Mouse (Mus musculus) bone marrow, adult 2 months (tissue): Measurements from ENCODE around the gene Lypd6b.

ENCODE experiments used
- CTCF ChIP-seq: fragments of 200-500 bp; IDR thresholded peaks from 2 replicates; pipeline ENCODE4 v1.5.1; 2011; ENCODE audit warnings: low read length, control low read depth; ENCODE audit not compliant: control insufficient read depth, insufficient read depth
- POLR2A ChIP-seq: fragments of 200-500 bp; IDR thresholded peaks from 2 replicates; pipeline ENCODE4 v1.6.1; 2011; ENCODE audit warnings: low read depth, mild to moderate bottlenecking, control low read depth, low read length, borderline replicate concordance; ENCODE audit not compliant: control insufficient read depth

DNA sequence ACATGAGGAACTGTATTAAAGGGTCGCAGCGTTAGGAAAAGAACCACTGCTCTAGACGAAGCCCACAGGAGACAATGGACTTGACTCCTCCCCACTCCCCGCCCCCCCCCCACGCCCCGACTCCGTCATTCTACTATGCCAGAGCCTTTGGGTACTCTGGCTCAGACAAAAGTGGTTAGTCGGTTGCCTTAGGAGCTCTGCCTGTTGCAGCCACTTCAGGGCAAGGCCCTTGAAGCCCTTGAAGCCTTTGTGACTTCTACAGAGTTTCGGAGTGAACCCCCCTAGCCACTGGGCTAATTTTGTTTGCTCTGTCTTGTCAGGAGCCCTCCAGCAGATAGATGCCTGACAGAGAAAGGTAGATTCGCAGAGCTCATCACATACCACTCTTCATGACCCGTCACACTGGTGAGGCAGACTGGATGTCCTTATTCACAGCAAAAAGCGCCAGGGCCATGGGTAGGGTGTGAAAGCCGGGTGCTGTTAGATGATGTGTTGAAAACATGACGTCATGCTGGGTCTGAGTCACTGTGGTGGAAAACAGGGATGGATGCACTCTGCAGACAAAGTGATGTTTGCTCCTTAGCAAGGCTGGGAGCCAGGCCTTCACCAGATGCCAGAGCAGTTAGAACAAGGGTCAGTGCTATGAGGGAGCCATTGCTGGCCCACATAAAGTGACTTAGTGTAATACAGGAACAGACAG lies 10.1 kb downstream of the Lypd6b start:
- TF ChIP-seq POLR2A (no peak), CTCF (no peak)
